Mouse (Mus musculus) liver, adult 2 months (tissue): ENCODE data around the gene Sox5. TPM values are rescaled to one million over a fixed set of nuclear protein-coding genes. Genes with fewer than 3 reads are reported as not detected.

Experiments
- DNase-seq: peaks from one replicate; pipeline ENCODE4 v3.0.0-alpha.2; 2011; ENCODE audit warnings: low read depth, low spot score; ENCODE audit errors: extremely low read depth
- H3K27ac ChIP-seq: fragments of 200-500 bp; replicated peaks from 2 replicates; pipeline ENCODE4 v1.5.1; 2012; ENCODE audit warnings: low read depth, mild to moderate bottlenecking, control low read depth, inconsistent platforms, low read length; ENCODE audit not compliant: insufficient read depth
- H3K27me3 ChIP-seq: fragments of 200-500 bp; 2 replicates; pipeline ENCODE4 v1.6.1; 2012; ENCODE audit warnings: mild to moderate bottlenecking, moderate library complexity, low read length, inconsistent platforms; ENCODE audit not compliant: control insufficient read depth, insufficient read depth
- H3K36me3 ChIP-seq: fragments of 200-500 bp; 2 replicates; pipeline ENCODE4 v1.6.1; 2012; ENCODE audit warnings: low read length, inconsistent platforms; ENCODE audit not compliant: control insufficient read depth, insufficient read depth
- H3K4me1 ChIP-seq: fragments of 200-500 bp; 2 replicates; pipeline ENCODE4 v1.6.1; 2011; ENCODE audit warnings: low read length; ENCODE audit not compliant: control insufficient read depth, insufficient read depth
- H3K4me3 ChIP-seq: fragments of 200-500 bp; 2 replicates; pipeline ENCODE4 v1.5.1; 2011; ENCODE audit warnings: low read depth, mild to moderate bottlenecking, control low read depth, low read length, moderate library complexity; ENCODE audit not compliant: insufficient read depth
- H3K79me2 ChIP-seq: fragments of 200-500 bp; 2 replicates; pipeline ENCODE4 v1.6.1; 2012; ENCODE audit warnings: inconsistent platforms, mild to moderate bottlenecking, low read length, moderate library complexity; ENCODE audit not compliant: control insufficient read depth, insufficient read depth
- H3K9ac ChIP-seq: fragments of 200-500 bp; 2 replicates; pipeline ENCODE4 v1.6.1; 2012; ENCODE audit warnings: low read depth, mild to moderate bottlenecking, control low read depth, inconsistent platforms, low read length
- CTCF ChIP-seq: fragments of 200-500 bp; IDR thresholded peaks from 2 replicates; pipeline ENCODE4 v1.5.1; 2011; ENCODE audit warnings: low read depth, low read length, control low read depth
- POLR2A ChIP-seq: fragments of 200-500 bp; IDR thresholded peaks from 2 replicates; pipeline ENCODE4 v1.6.1; 2011; ENCODE audit warnings: low read length, control low read depth; ENCODE audit not compliant: insufficient read depth; ENCODE audit errors: extremely low read depth
- WGBS: fragments of 180-500 bp; shearing (Covaris S2); methylation state at CpG from one replicate; pipeline ENCODE4 v1.1.7; 2018; 5-methylcytosine and 5-hydroxymethylcytosine counted together
- polyA plus RNA-seq: library from polyadenylated mRNA; depleted of rRNA; stranded (reverse); fragments of >200 nt; gene quantifications from 2 replicates; pipeline ENCODE4 v1.2.3, GENCODE M21; 2012
- total RNA-seq: library from RNA; depleted of rRNA; stranded (reverse); fragments of >200 nt; gene quantifications from 2 replicates; pipeline ENCODE4 v1.2.3, GENCODE M21; 2014

Sox5 gene
- total and polyA plus RNA-seq, 2 experiments: 7.5 to 31.6 TPM

DNA sequence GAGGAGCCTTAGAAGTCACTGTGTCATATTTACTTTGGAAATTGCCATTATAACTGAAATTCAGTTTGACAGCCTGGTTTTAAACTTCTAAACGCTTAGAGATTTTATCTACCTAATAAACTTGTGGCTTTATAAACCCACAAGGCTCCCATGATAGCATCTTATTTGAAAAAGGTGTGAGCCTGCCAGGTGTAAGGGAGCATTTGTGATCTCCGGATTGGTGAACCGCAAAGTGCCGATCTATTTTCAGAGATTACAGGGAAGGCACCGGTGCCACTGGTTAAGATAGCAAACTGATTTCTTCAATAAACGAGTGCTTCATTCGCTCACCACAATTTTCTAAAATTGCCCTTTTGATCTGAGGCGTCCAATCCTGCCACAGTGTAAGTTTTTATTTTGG, 107.9 kb downstream of the Sox5 start:
- TF ChIP-seq POLR2A: no peak
- no peak for TF ChIP-seq CTCF
- Histone ChIP-seq H3K79me2 (no peaks in the 10 kb centered on the region), H3K36me3 (no peaks in the 10 kb centered on the region), H3K4me1 (no peaks in the 10 kb centered on the region), H3K27ac (no peak overlapping the region), H3K27me3 (no peaks in the 10 kb centered on the region), H3K4me3 (no peak overlapping the region), H3K9ac (no peak overlapping the region)
- WGBS: 88% methylated on average over 8 of the region's 8 CpGs
- DNase-seq: no peak

DNA sequence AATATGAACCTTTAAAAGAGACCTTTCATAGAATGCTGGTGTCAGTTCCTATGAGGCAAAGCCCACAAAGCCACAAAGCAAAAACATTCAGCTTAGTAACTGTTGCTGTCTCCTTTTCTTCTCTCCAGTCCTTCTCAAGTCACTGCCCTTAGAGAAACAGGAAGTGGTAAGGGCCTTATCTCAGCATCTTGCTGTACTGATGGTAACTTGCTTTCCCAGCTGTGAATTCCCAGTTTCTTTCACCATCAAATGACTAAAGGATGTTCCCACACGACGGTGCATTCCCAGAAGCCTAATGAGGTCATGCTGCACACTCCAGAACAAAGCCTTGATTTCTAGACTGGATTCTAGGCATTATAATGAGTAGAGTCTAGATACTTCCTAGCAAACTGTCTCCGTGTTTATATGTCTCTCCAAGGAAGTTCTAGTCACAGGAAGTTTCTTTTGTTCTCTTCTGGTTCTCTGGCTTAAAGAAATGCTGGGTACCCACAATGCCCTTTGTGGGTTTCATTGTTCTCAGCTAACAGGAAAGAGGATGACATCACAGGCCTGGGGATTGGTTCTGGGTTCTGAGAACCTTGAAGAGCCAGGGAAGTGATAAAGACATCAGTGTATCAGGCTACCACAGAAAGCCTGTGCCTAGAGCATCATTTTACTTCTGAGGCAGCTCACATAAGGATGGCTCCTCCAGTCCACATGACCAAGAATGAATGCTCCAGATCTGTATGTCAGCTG, 111.2 kb downstream of the Sox5 start:
- 69% methylated on average over 3 of the region's 3 CpGs for WGBS
- H3K9ac ChIP-seq: no peak overlapping the region
- peaks cover 4% of the 10 kb centered on the region; the same call in 1 of the 2 replicates for H3K79me2 ChIP-seq
- no peak overlapping the region for H3K27ac ChIP-seq
- no peak for DNase-seq
- TF ChIP-seq POLR2A: no peak
- no peaks in the 10 kb centered on the region for H3K27me3 ChIP-seq
- H3K4me1 ChIP-seq: no peaks in the 10 kb centered on the region
- H3K4me3 ChIP-seq: no peak overlapping the region
- no peaks in the 10 kb centered on the region for H3K36me3 ChIP-seq

DNA sequence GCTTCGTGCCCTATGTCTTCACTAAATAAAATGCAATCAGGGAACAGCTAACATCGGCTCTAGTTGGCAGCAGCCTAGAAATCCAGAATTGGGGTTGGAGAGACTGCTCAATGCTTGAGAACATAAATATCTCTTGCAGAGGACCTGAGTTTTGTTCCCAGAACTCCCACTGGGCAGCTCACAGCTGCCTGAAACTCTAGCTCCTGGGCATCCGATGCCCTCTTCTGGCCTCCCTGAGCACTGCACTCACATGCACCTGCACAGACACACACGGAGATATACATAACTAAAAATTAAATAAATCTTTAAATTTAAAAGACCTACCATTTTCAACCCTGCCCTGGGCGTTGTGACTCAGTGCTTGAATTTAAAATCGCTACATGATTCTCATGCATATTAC, 115.2 kb downstream of the Sox5 start:
- Histone ChIP-seq H3K27me3 (no peaks in the 10 kb centered on the region), H3K27ac (no peak overlapping the region), H3K9ac (no peak overlapping the region), H3K79me2 (peaks cover 4% of the 10 kb centered on the region; the same call in 1 of the 2 replicates), H3K4me3 (no peak overlapping the region), H3K4me1 (no peaks in the 10 kb centered on the region), H3K36me3 (no peaks in the 10 kb centered on the region)
- 88% methylated on average over 6 of the region's 6 CpGs for WGBS
- TF ChIP-seq CTCF (0 out of 2 replicates have a peak, but pooled peaks have one; percentile 15), POLR2A (no peak)
- DNase-seq: no peak

DNA sequence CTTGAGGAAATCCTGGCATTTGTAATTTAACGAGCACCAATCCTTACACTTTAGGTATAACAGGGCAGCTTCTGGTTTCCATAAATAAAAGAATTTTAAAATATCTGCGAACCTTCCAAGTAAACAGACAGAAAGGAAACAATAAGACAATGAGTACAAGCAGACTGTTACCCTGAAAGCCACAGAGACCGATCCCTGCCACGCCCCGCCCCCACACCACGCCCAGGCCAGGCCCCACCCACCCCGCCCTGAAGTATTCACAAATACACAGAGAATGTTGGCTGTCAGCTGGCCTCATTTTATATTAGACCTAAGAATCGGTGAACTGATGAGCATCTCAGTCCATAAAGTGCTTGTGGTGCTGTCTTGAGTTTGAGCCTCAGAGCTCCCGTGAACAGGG, 117.0 kb downstream of the Sox5 start:
- Histone ChIP-seq H3K4me3 (no peak overlapping the region), H3K36me3 (no peaks in the 10 kb centered on the region), H3K79me2 (peaks cover 4% of the 10 kb centered on the region; the same call in 1 of the 2 replicates), H3K9ac (no peak overlapping the region), H3K27ac (no peak overlapping the region), H3K27me3 (no peaks in the 10 kb centered on the region), H3K4me1 (no peaks in the 10 kb centered on the region)
- TF ChIP-seq POLR2A (no peak), CTCF (no peak)
- DNase-seq: no peak
- WGBS: 84% methylated on average over 9 of the region's 9 CpGs

DNA sequence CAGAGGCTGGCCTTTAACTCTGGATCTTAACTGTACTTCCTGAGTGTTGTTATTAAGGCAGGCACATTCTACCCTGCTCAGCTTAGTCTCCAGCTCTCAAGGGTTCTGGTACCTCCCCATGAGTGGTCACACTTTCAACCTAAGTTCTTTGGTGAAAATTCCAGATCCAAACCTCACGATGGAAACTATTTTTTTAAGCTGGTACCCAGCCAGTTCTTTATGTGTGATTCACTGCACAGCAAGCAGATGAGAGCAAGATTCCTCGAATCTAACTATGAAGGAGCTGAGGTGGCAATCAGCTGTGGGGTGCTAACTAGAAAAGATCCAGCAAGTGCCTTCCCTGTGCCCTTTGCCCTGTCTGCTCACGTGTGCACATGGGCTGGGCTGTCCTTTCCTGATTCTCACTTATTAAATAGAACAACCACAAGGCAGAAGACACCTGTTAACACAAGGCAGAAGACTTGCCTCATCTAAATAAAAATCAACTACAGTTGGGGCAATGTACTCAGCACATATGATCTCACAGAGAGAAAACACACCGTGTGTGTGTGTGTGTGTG, 118.2 kb downstream of the Sox5 start:
- no peak for DNase-seq
- Histone ChIP-seq H3K9ac (no peak overlapping the region), H3K36me3 (no peaks in the 10 kb centered on the region), H3K4me3 (no peak overlapping the region), H3K79me2 (peaks cover 4% of the 10 kb centered on the region; the same call in 1 of the 2 replicates), H3K27me3 (no peaks in the 10 kb centered on the region), H3K4me1 (no peaks in the 10 kb centered on the region), H3K27ac (no peak overlapping the region)
- WGBS: 52% methylated on average over 4 of the region's 4 CpGs
- no peak for TF ChIP-seq CTCF
- TF ChIP-seq POLR2A: no peak
